Comparison of ENCODE assay signal across 23 mouse cellular contexts in genomic region chr19:55331776-55332175, GRCm38 (mm10). TPM values are rescaled to one million over a fixed set of nuclear protein-coding genes. Genes with fewer than 3 reads are reported as not detected.
DNase-seq lines count a peak whose midpoint lies in the region; ATAC-seq and TF ChIP-seq lines count a peak whose summit lies in the region.
"Had no signal": no experiment of that assay in that cellular context is flagged by ENCODE, and none has a peak within 500 bp of the region (broad histone marks: within the 10 kb centered on the region; RNA-seq: fewer than 3 reads in every experiment).

No protein-coding gene starts in this region.

- TF ChIP-seq EP300 in heart, adult 2 months (IDR thresholded peaks at IDR 0.05; ENCODE audit: insufficient read depth, low read depth, low read length): no peak

- no peaks in the 10 kb centered on the region for H3K4me1 ChIP-seq in heart, embryonic 11.5 days (ENCODE audit: control insufficient read depth, insufficient read depth, low read length)
- peaks cover 0 to 10% of the 10 kb centered on the region in 2 experiments; a peak in 1 of 4 replicates for H3K4me1 ChIP-seq in heart, embryonic 14.5 days (ENCODE audit: control insufficient read depth in 2 of 2, insufficient read depth in 2 of 2, low read length in 2 of 2)
- H3K4me1 ChIP-seq in heart, adult 2 months (ENCODE audit: control insufficient read depth, insufficient read depth, low read length): no peaks in the 10 kb centered on the region
- no peaks in the 10 kb centered on the region for H3K4me1 ChIP-seq in midbrain, embryonic 11.5 days (ENCODE audit: control insufficient read depth, insufficient read depth, low read length)
- H3K4me1 ChIP-seq in midbrain, embryonic 10.5 days: 0 out of 2 replicates have a peak, but pooled peaks cover 4% of the 10 kb centered on the region
- H3K4me1 ChIP-seq: embryonic facial prominence, embryonic 12.5 days; hindbrain, embryonic 10.5 days; hindbrain, embryonic 13.5 days; intestine, embryonic 15.5 days had no signal

- peaks cover 1% of the 10 kb centered on the region; the same call in 1 of the 2 replicates for H3K79me2 ChIP-seq in heart, adult 2 months (replicated peaks; ENCODE audit: control insufficient read depth, insufficient read depth, low read length)

- no peak overlapping the region for H3K4me3 ChIP-seq in heart, embryonic 11.5 days (ENCODE audit: low read depth, low read length)
- no peak overlapping the region for H3K4me3 ChIP-seq in heart, embryonic 14.5 days (ENCODE audit: control insufficient read depth in 1 of 2, insufficient read depth in 1 of 2, low read depth in 1 of 2, low read length in 2 of 2)
- H3K4me3 ChIP-seq in heart, adult 2 months: no peak overlapping the region
- H3K4me3 ChIP-seq in midbrain, embryonic 11.5 days (ENCODE audit: low read depth, low read length): no peak overlapping the region
- H3K4me3 ChIP-seq in midbrain, embryonic 10.5 days: no peak overlapping the region
- H3K4me3 ChIP-seq: embryonic facial prominence, embryonic 12.5 days; embryonic facial prominence, embryonic 15.5 days; gastrocnemius, adult 2 months; heart, embryonic 15.5 days; hindbrain, embryonic 10.5 days; hindbrain, embryonic 13.5 days; intestine, embryonic 15.5 days had no signal

- no peaks in the 10 kb centered on the region for H3K36me3 ChIP-seq in heart, embryonic 11.5 days (ENCODE audit: control insufficient read depth, insufficient read depth, low read length)
- H3K36me3 ChIP-seq in heart, embryonic 14.5 days (ENCODE audit: control insufficient read depth, insufficient read depth, low read length): peaks cover 35% of the 10 kb centered on the region
- no peaks in the 10 kb centered on the region for H3K36me3 ChIP-seq in heart, adult 2 months (ENCODE audit: control insufficient read depth, insufficient read depth, low read length)
- H3K36me3 ChIP-seq in midbrain, embryonic 11.5 days (ENCODE audit: control insufficient read depth, insufficient read depth, low read length): no peaks in the 10 kb centered on the region
- H3K36me3 ChIP-seq in midbrain, embryonic 10.5 days: peaks cover 37% of the 10 kb centered on the region
- H3K36me3 ChIP-seq: intestine, embryonic 15.5 days had no signal

- WGBS in heart, embryonic 11.5 days (ENCODE audit: insufficient replicate concordance): 63% methylated on average over 5 of the region's 5 CpGs
- WGBS in heart, embryonic 14.5 days: 45% methylated on average over 5 of the region's 5 CpGs
- 75% methylated on average over 5 of the region's 5 CpGs for WGBS in heart, adult 2 months
- 92% methylated on average over 5 of the region's 5 CpGs for WGBS in midbrain, embryonic 11.5 days
- 90% methylated on average over 5 of the region's 5 CpGs for WGBS in midbrain, embryonic 10.5 days

- no peak overlapping the region for H3K9ac ChIP-seq in heart, embryonic 11.5 days (ENCODE audit: low read depth, low read length)
- H3K9ac ChIP-seq in heart, embryonic 14.5 days (ENCODE audit: low read length): 0 out of 2 replicates have a peak overlapping the region, but pooled peaks have one; percentile 5
- H3K9ac ChIP-seq in heart, adult 2 months (ENCODE audit: low read depth, low read length): no peak overlapping the region
- no peak overlapping the region for H3K9ac ChIP-seq in midbrain, embryonic 11.5 days (ENCODE audit: low read length)
- H3K9ac ChIP-seq: embryonic facial prominence, embryonic 12.5 days; embryonic facial prominence, embryonic 15.5 days; forebrain, postnatal 0 days; heart, embryonic 15.5 days; hindbrain, embryonic 13.5 days; intestine, embryonic 15.5 days had no signal

- H3K27ac ChIP-seq in heart, embryonic 11.5 days (ENCODE audit: low read depth, low read length): peak overlapping the region; percentile 18
- H3K27ac ChIP-seq in heart, embryonic 14.5 days (replicated peaks in 1 of 2; ENCODE audit: control insufficient read depth in 1 of 2, insufficient read depth in 1 of 2, low read depth in 2 of 2, low read length in 2 of 2): peak overlapping the region; percentile 35 to 37; a peak in 1 of 4 replicates
- no peak overlapping the region for H3K27ac ChIP-seq in heart, adult 2 months
- no peak overlapping the region for H3K27ac ChIP-seq in midbrain, embryonic 11.5 days (ENCODE audit: low read depth, low read length)
- no peak overlapping the region for H3K27ac ChIP-seq in midbrain, embryonic 10.5 days (replicated peaks)
- H3K27ac ChIP-seq: embryonic facial prominence, embryonic 12.5 days; embryonic facial prominence, embryonic 15.5 days; gastrocnemius, adult 2 months; heart, embryonic 15.5 days; hindbrain, embryonic 10.5 days; hindbrain, embryonic 13.5 days; intestine, embryonic 15.5 days had no signal

- TF ChIP-seq POLR2A in heart, adult 2 months (IDR thresholded peaks at IDR 0.05; ENCODE audit: insufficient read depth, low read depth, low read length): no peak

- no peaks in the 10 kb centered on the region for H3K27me3 ChIP-seq in heart, embryonic 11.5 days (ENCODE audit: control insufficient read depth, insufficient read depth, low read length)
- H3K27me3 ChIP-seq in heart, embryonic 14.5 days (ENCODE audit: control insufficient read depth, insufficient read depth, low read length): no peaks in the 10 kb centered on the region
- H3K27me3 ChIP-seq in heart, adult 2 months (ENCODE audit: control insufficient read depth, insufficient read depth, low read length): no peaks in the 10 kb centered on the region
- H3K27me3 ChIP-seq in midbrain, embryonic 11.5 days (ENCODE audit: control insufficient read depth, insufficient read depth, low read length): no peaks in the 10 kb centered on the region
- no peaks in the 10 kb centered on the region for H3K27me3 ChIP-seq in midbrain, embryonic 10.5 days (ENCODE audit: low read depth, poor library complexity, severe bottlenecking)
- H3K27me3 ChIP-seq: embryonic facial prominence, embryonic 12.5 days; embryonic facial prominence, embryonic 15.5 days; heart, embryonic 15.5 days; hindbrain, embryonic 13.5 days; intestine, embryonic 15.5 days had no signal

- intact Hi-C loops in heart, postnatal 10 days (cut with DNase I): loop anchor here (10.0 kb wide), 2 partner anchors 563 to 963 kb away; no protein-coding TSS in a partner anchor
- intact Hi-C loops in heart, adult 2 months (cut with DNase I): loop anchor here (1.0 to 10.0 kb wide), 3 partner anchors 79 to 543 kb away; no protein-coding TSS in a partner anchor

- H3K9me3 ChIP-seq in heart, embryonic 11.5 days (replicated peaks; ENCODE audit: control insufficient read depth, low read length): no peaks in the 10 kb centered on the region
- H3K9me3 ChIP-seq in heart, embryonic 14.5 days (ENCODE audit: control insufficient read depth, low read length): no peaks in the 10 kb centered on the region
- no peaks in the 10 kb centered on the region for H3K9me3 ChIP-seq in midbrain, embryonic 11.5 days (ENCODE audit: control insufficient read depth, low read length)
- no peaks in the 10 kb centered on the region for H3K9me3 ChIP-seq in midbrain, embryonic 10.5 days (replicated peaks)
- H3K9me3 ChIP-seq: embryonic facial prominence, embryonic 12.5 days; embryonic facial prominence, embryonic 15.5 days; heart, embryonic 15.5 days; hindbrain, embryonic 10.5 days; hindbrain, embryonic 13.5 days; intestine, embryonic 15.5 days had no signal

- no peak for ATAC-seq in heart, embryonic 11.5 days (replicated peaks; ENCODE audit: insufficient number of reproducible peaks, low FRiP score, low TSS enrichment)
- ATAC-seq in heart, embryonic 14.5 days (ENCODE audit: insufficient number of reproducible peaks, insufficient read depth, low FRiP score, low read depth): no peak
- no peak for ATAC-seq in midbrain, embryonic 11.5 days (ENCODE audit: low FRiP score)

- H3K4me2 ChIP-seq in heart, embryonic 11.5 days: peak overlapping the region; percentile 27; the same call in 1 of the 2 replicates
- peak overlapping the region; percentile 37; the same call in 1 of the 2 replicates for H3K4me2 ChIP-seq in heart, embryonic 14.5 days (ENCODE audit: low read length)
- H3K4me2 ChIP-seq in midbrain, embryonic 11.5 days: no peak overlapping the region
- H3K4me2 ChIP-seq: embryonic facial prominence, embryonic 12.5 days; embryonic facial prominence, embryonic 15.5 days; heart, embryonic 15.5 days; hindbrain, embryonic 13.5 days; intestine, embryonic 15.5 days had no signal

- DNase-seq in heart, postnatal 10 days: no peak
- no peak for DNase-seq in heart, adult 2 months
- peak; percentile 61 for DNase-seq in midbrain, embryonic 11.5 days (ENCODE audit: low spot score, missing footprints)
- DNase-seq in midbrain, embryonic 10.5 days (ENCODE audit: low spot score): no peak
- DNase-seq: adrenal gland, adult 2 months; adrenal gland, postnatal 14 days; cerebellum, adult 11 months; cerebellum, adult 2 months; cerebellum, adult 9-11 months; cerebellum, postnatal 25 days; forebrain, postnatal 0 days; gastrocnemius, adult 2 months; gastrocnemius, postnatal 14 days; kidney, adult 11 months; kidney, adult 8-10 months had no signal

- no peak for TF ChIP-seq CTCF in heart, adult 2 months (IDR thresholded peaks at IDR 0.05)

RNA-seq across cellular contexts. Expression of gene Vti1a, which starts 15.7 kb away (rescaled TPM):
- 17.5 and 19.0 TPM in 2 replicates for polyA plus RNA-seq in heart, embryonic 11.5 days (2014; fragmentation: Nextera tagmentation; extraction: Ambion mirVana)
- 10 to 100 TPM; 20.3 to 21.5 TPM for total RNA-seq in heart, postnatal 10 days (2021)
- 13.0 and 15.4 TPM in 2 replicates for polyA plus RNA-seq in heart, embryonic 14.5 days (2014; fragmentation: Nextera tagmentation; extraction: Ambion mirVana)
- total RNA-seq in heart, adult 2 months (2021): 10 to 100 TPM; 15.6 to 16.3 TPM
- 6.2 and 9.4 TPM in 2 replicates for polyA plus RNA-seq in heart, adult 2 months (2012; rRNA removed)
- 27.1 and 28.2 TPM in 2 replicates for polyA plus RNA-seq in midbrain, embryonic 11.5 days (2014; fragmentation: Nextera tagmentation; extraction: Ambion mirVana)
- polyA plus RNA-seq in midbrain, embryonic 10.5 days (2016; fragmentation: Nextera tagmentation; extraction: Ambion mirVana): 32.7 and 33.0 TPM in 2 replicates

RNA-seq across cellular contexts. Expression of gene Zdhhc6, which starts 15.9 kb away (rescaled TPM):
- 76.1 and 82.5 TPM in 2 replicates for polyA plus RNA-seq in heart, embryonic 11.5 days (2014; fragmentation: Nextera tagmentation; extraction: Ambion mirVana)
- total RNA-seq in heart, postnatal 10 days (2021): 10 to 100 TPM; 23.9 to 24.6 TPM
- polyA plus RNA-seq in heart, embryonic 14.5 days (2014; fragmentation: Nextera tagmentation; extraction: Ambion mirVana): 63.9 and 67.2 TPM in 2 replicates
- total RNA-seq in heart, adult 2 months (2021): 10 to 100 TPM; 19.6 to 22.1 TPM
- 10.4 and 14.1 TPM in 2 replicates for polyA plus RNA-seq in heart, adult 2 months (2012; rRNA removed)
- 112 and 116 TPM in 2 replicates for polyA plus RNA-seq in midbrain, embryonic 11.5 days (2014; fragmentation: Nextera tagmentation; extraction: Ambion mirVana)
- polyA plus RNA-seq in midbrain, embryonic 10.5 days (2016; fragmentation: Nextera tagmentation; extraction: Ambion mirVana): 127 and 133 TPM in 2 replicates

Comparison
In these comparisons a context has a peak if more than half of its experiments do, and no peak if none do; other contexts are left out.
1. H3K27ac ChIP-seq: peak in heart, embryonic 11.5 days (single experiment) and heart, embryonic 14.5 days (2 of 2); none in heart, adult 2 months (single experiment), midbrain, embryonic 11.5 days (single experiment) and midbrain, embryonic 10.5 days (single experiment).